Mouse (Mus musculus) ES-Bruce4 (cell line): ENCODE measurements around the gene Pitpnc1.

Source experiments
- CTCF ChIP-seq: IDR thresholded peaks from one replicate; pipeline ENCODE4 v1.8.1; 2011; ENCODE audit warnings: low read depth, low read length
- EP300 ChIP-seq: IDR thresholded peaks from 2 replicates; pipeline ENCODE4 v1.6.1; 2011; ENCODE audit warnings: low read depth, low read length; ENCODE audit not compliant: insufficient read depth
- POLR2A ChIP-seq: IDR thresholded peaks from one replicate; pipeline ENCODE4 v1.8.1; 2011; ENCODE audit warnings: low read length; ENCODE audit not compliant: insufficient read depth

- no peak for TF ChIP-seq POLR2A
- no peak for TF ChIP-seq CTCF
- peak; percentile 67; the same call in 1 of the 2 replicates for TF ChIP-seq EP300
Measured at GRCm38 (mm10) chr11:107386481-107386880, 84.0 kb downstream of the Pitpnc1 start.
